Comparison of ENCODE assay signal across 47 mouse cellular contexts in the genomic region with DNA sequence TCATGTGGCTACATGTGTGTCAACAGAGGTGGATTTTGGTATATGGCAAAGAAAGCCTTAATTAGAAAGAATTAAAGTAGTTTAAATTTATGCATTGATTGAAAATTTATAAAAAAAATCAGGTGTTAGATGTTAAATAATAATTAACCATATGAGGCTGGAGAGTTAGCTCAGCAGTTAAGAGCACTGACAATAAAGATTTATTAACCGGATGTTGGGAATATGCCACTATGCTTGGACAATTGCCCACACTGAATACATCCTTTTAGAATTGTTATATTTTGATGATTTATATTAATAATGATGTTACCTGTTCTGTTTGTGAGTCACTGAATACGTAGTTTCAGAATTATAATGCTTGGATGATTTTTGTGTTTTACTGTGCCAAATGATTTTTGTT. TPM values are rescaled to one million over a fixed set of nuclear protein-coding genes. Genes with fewer than 3 reads are reported as not detected.
"Had no signal": no experiment of that assay in that cellular context is flagged by ENCODE, and none has a peak within 500 bp of the region (broad histone marks: within the 10 kb centered on the region; RNA-seq: fewer than 3 reads in every experiment).

No protein-coding gene starts in this region.

- H3K4me3 ChIP-seq: limb, embryonic 10.5 days; limb, embryonic 12.5 days; limb, embryonic 13.5 days; limb, embryonic 15.5 days; liver, embryonic 12.5 days; liver, embryonic 13.5 days; liver, embryonic 15.5 days; lung, embryonic 15.5 days; megakaryocyte, embryonic 14.5 days; midbrain, embryonic 10.5 days; midbrain, embryonic 12.5 days; midbrain, embryonic 13.5 days; midbrain, embryonic 15.5 days; myocyte; neural tube, embryonic 12.5 days; neural tube, embryonic 13.5 days had no signal

- DNase-seq: left cerebral cortex, postnatal 4 days; liver; liver, embryonic 13.5 days; liver, postnatal 0 days; lung, adult 18-20 months; lung, adult 2 months; lung, embryonic 14.5 days; lung, postnatal 10 days; lung, postnatal 14 days; lung, postnatal 36 days; lung, postnatal 4 days; midbrain, embryonic 14.5 days had no signal

- H3K36me3 ChIP-seq: limb, embryonic 10.5 days; limb, embryonic 12.5 days; limb, embryonic 13.5 days; limb, embryonic 15.5 days; liver, embryonic 12.5 days; liver, embryonic 13.5 days; liver, embryonic 15.5 days; lung, embryonic 15.5 days; midbrain, embryonic 10.5 days; midbrain, embryonic 12.5 days; midbrain, embryonic 13.5 days; midbrain, embryonic 15.5 days; neural tube, embryonic 12.5 days; neural tube, embryonic 13.5 days had no signal

- H3K4me1 ChIP-seq: limb, embryonic 10.5 days; limb, embryonic 12.5 days; limb, embryonic 13.5 days; limb, embryonic 15.5 days; liver, embryonic 12.5 days; liver, embryonic 13.5 days; liver, embryonic 15.5 days; lung, embryonic 15.5 days; megakaryocyte, embryonic 14.5 days; midbrain, embryonic 10.5 days; midbrain, embryonic 12.5 days; midbrain, embryonic 13.5 days; midbrain, embryonic 15.5 days; neural tube, embryonic 12.5 days; neural tube, embryonic 13.5 days had no signal

- H3K9ac ChIP-seq: limb, embryonic 12.5 days; limb, embryonic 13.5 days; limb, embryonic 15.5 days; liver, embryonic 12.5 days; liver, embryonic 13.5 days; liver, embryonic 14.5 days; liver, embryonic 15.5 days; liver, postnatal 0 days; lung, embryonic 14.5 days; lung, embryonic 15.5 days; midbrain, embryonic 12.5 days; midbrain, embryonic 13.5 days; midbrain, embryonic 15.5 days; neural tube, embryonic 12.5 days; neural tube, embryonic 13.5 days had no signal

- H3K4me2 ChIP-seq: limb, embryonic 12.5 days; limb, embryonic 13.5 days; limb, embryonic 15.5 days; liver, embryonic 11.5 days; liver, embryonic 12.5 days; liver, embryonic 13.5 days; liver, embryonic 15.5 days; lung, embryonic 14.5 days; lung, embryonic 15.5 days; midbrain, embryonic 11.5 days; midbrain, embryonic 12.5 days; midbrain, embryonic 13.5 days; midbrain, embryonic 15.5 days; neural tube, embryonic 12.5 days; neural tube, embryonic 13.5 days had no signal

- H3K9me3 ChIP-seq: limb, embryonic 10.5 days; limb, embryonic 12.5 days; limb, embryonic 13.5 days; limb, embryonic 15.5 days; liver, embryonic 12.5 days; liver, embryonic 13.5 days; liver, embryonic 15.5 days; lung, embryonic 15.5 days; megakaryocyte, embryonic 14.5 days; midbrain, embryonic 10.5 days; midbrain, embryonic 12.5 days; midbrain, embryonic 15.5 days; neural tube, embryonic 12.5 days had no signal

- H3K27me3 ChIP-seq: limb, embryonic 12.5 days; limb, embryonic 13.5 days; limb, embryonic 15.5 days; liver, embryonic 12.5 days; liver, embryonic 13.5 days; liver, embryonic 15.5 days; lung, embryonic 15.5 days; megakaryocyte, embryonic 14.5 days; midbrain, embryonic 12.5 days; midbrain, embryonic 13.5 days; midbrain, embryonic 15.5 days; neural tube, embryonic 12.5 days; neural tube, embryonic 13.5 days had no signal

- ATAC-seq: liver, embryonic 12.5 days; liver, postnatal 0 days; lung, postnatal 0 days; midbrain, embryonic 13.5 days; midbrain, embryonic 15.5 days; midbrain, embryonic 16.5 days had no signal

- H3K27ac ChIP-seq: limb, embryonic 10.5 days; limb, embryonic 12.5 days; limb, embryonic 13.5 days; limb, embryonic 15.5 days; liver, embryonic 12.5 days; liver, embryonic 13.5 days; liver, embryonic 14.5 days; liver, embryonic 15.5 days; lung, embryonic 15.5 days; macrophage; midbrain, embryonic 10.5 days; midbrain, embryonic 12.5 days; midbrain, embryonic 13.5 days; midbrain, embryonic 15.5 days; neural tube, embryonic 12.5 days; neural tube, embryonic 13.5 days had no signal

RNA-seq across cellular contexts. Expression of a gene that starts 36.3 kb away (rescaled TPM):
- total RNA-seq: left cerebral cortex, postnatal 14 days; left cerebral cortex, postnatal 25 days; left cerebral cortex, postnatal 36 days; left cerebral cortex, postnatal 4 days; megakaryocyte progenitor cell, adult 5-6 weeks; megakaryocyte, adult 5-6 weeks; megakaryocyte-erythroid progenitor cell, adult 5-6 weeks; midbrain, postnatal 0 days; monocyte, adult 5-6 weeks had no signal
- polyA plus RNA-seq: limb, embryonic 10.5 days; limb, embryonic 11.5 days; limb, embryonic 12.5 days; limb, embryonic 13.5 days; limb, embryonic 14.5 days; limb, embryonic 15.5 days; liver, embryonic 11.5 days; liver, embryonic 12.5 days; liver, embryonic 13.5 days; liver, embryonic 14.5 days; liver, embryonic 15.5 days; liver, embryonic 16.5 days; lung, adult 2 months; lung, embryonic 14.5 days; lung, embryonic 15.5 days; lung, embryonic 16.5 days; lung, postnatal 0 days; macrophage; midbrain, embryonic 10.5 days; midbrain, embryonic 11.5 days; midbrain, embryonic 12.5 days; midbrain, embryonic 13.5 days; midbrain, embryonic 14.5 days; midbrain, embryonic 15.5 days; midbrain, embryonic 16.5 days; midbrain, postnatal 0 days; myocyte; neural tube, embryonic 11.5 days; neural tube, embryonic 12.5 days; neural tube, embryonic 13.5 days had no signal

RNA-seq across cellular contexts. Expression of a gene that starts 55.0 kb away (rescaled TPM):
- total RNA-seq: left cerebral cortex, postnatal 14 days; left cerebral cortex, postnatal 25 days; left cerebral cortex, postnatal 36 days; left cerebral cortex, postnatal 4 days; liver, adult 2 months; megakaryocyte progenitor cell, adult 5-6 weeks; megakaryocyte, adult 5-6 weeks; megakaryocyte-erythroid progenitor cell, adult 5-6 weeks; midbrain, postnatal 0 days; monocyte, adult 5-6 weeks had no signal
- polyA plus RNA-seq: limb, embryonic 10.5 days; limb, embryonic 11.5 days; limb, embryonic 12.5 days; limb, embryonic 13.5 days; limb, embryonic 14.5 days; limb, embryonic 15.5 days; liver, adult 2 months; liver, embryonic 11.5 days; liver, embryonic 12.5 days; liver, embryonic 13.5 days; liver, embryonic 14.5 days; liver, embryonic 15.5 days; liver, embryonic 16.5 days; liver, postnatal 0 days; lung, adult 2 months; macrophage; midbrain, embryonic 10.5 days; midbrain, embryonic 11.5 days; midbrain, embryonic 12.5 days; midbrain, embryonic 13.5 days; midbrain, embryonic 14.5 days; midbrain, embryonic 16.5 days; midbrain, postnatal 0 days; myocyte; neural tube, embryonic 11.5 days; neural tube, embryonic 12.5 days; neural tube, embryonic 13.5 days had no signal
